19 mouse cellular contexts compared by ENCODE assay signal in the genomic region with DNA sequence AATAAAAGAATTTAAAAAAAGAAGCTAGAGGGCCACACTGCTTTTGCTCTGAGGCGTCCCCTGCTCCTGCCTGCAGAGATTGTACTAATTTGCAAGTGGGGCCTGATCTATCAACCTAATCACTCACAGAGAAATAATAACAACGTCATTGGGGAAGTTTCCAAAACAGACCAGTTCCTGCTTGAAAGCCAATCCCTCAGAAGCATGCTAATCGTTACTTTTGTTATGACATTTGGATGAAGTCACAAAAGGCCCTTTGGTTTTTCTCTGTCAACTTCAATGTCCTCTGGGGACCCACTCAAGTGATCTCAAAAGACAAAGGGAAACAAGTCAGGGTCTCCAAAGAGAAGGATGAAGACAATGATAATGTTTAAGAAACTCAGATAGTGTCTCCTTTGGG.
"Had no signal": no experiment of that assay in that cellular context is flagged by ENCODE, and none has a peak within 500 bp of the region (broad histone marks: within the 10 kb centered on the region; RNA-seq: fewer than 3 reads in every experiment).

No protein-coding gene starts in this region.

- H3K27ac ChIP-seq: hindbrain, embryonic 13.5 days; hindbrain, embryonic 15.5 days; hindbrain, postnatal 0 days; kidney, embryonic 15.5 days; kidney, postnatal 0 days; limb, embryonic 13.5 days; limb, embryonic 15.5 days; liver, embryonic 12.5 days; liver, embryonic 14.5 days had no signal

- ATAC-seq: hindbrain, postnatal 0 days; intestine, embryonic 16.5 days had no signal

- DNase-seq: gastrocnemius, postnatal 14 days; gastrocnemius, postnatal 36 days; heart, postnatal 14 days; heart, postnatal 36 days; kidney, adult 11 months; layer of hippocampus, adult 9-11 months; layer of hippocampus, postnatal 36 days; left cerebral cortex, postnatal 4 days had no signal

- H3K9me3 ChIP-seq: heart, embryonic 12.5 days; hindbrain, embryonic 13.5 days; hindbrain, embryonic 15.5 days; kidney, embryonic 15.5 days; limb, embryonic 13.5 days; limb, embryonic 15.5 days; liver, embryonic 12.5 days had no signal

- H3K4me3 ChIP-seq: heart, embryonic 12.5 days; hindbrain, embryonic 13.5 days; hindbrain, embryonic 15.5 days; kidney, embryonic 15.5 days; limb, embryonic 13.5 days; limb, embryonic 15.5 days; liver, embryonic 12.5 days had no signal

- H3K4me1 ChIP-seq: hindbrain, embryonic 13.5 days; limb, embryonic 15.5 days had no signal

- H3K36me3 ChIP-seq: heart, embryonic 12.5 days; hindbrain, embryonic 13.5 days; hindbrain, embryonic 15.5 days; kidney, embryonic 15.5 days; limb, embryonic 13.5 days; limb, embryonic 15.5 days; liver, embryonic 12.5 days had no signal

- H3K27me3 ChIP-seq: heart, embryonic 12.5 days; hindbrain, embryonic 15.5 days; kidney, embryonic 15.5 days; limb, embryonic 15.5 days had no signal

- H3K4me2 ChIP-seq: hindbrain, embryonic 13.5 days; hindbrain, embryonic 15.5 days; kidney, embryonic 15.5 days; limb, embryonic 13.5 days; limb, embryonic 15.5 days; liver, embryonic 12.5 days had no signal

- H3K9ac ChIP-seq: heart, embryonic 12.5 days; hindbrain, embryonic 13.5 days; hindbrain, embryonic 15.5 days; kidney, embryonic 15.5 days; limb, embryonic 13.5 days; limb, embryonic 15.5 days; liver, embryonic 12.5 days; liver, embryonic 14.5 days had no signal
